In genomic region chr17:88530667-88531066, GRCm38 (mm10) we compare ENCODE assay signal across 8 mouse cellular contexts. TPM values are rescaled to one million over a fixed set of nuclear protein-coding genes. Genes with fewer than 3 reads are reported as not detected.
A peak's percentile ranks its signal among the peaks of the same experiment; 100 is the strongest.
DNase-seq lines count a peak whose midpoint lies in the region; ATAC-seq and TF ChIP-seq lines count a peak whose summit lies in the region.

No protein-coding gene starts in this region.

- no peak for ATAC-seq in heart, embryonic 14.5 days (ENCODE audit: insufficient number of reproducible peaks, insufficient read depth, low FRiP score, low read depth)
- ATAC-seq in midbrain, embryonic 11.5 days (ENCODE audit: low FRiP score): no peak

- 9% methylated on average over 11 of the region's 11 CpGs for WGBS in heart, embryonic 14.5 days
- 9% methylated on average over 11 of the region's 11 CpGs for WGBS in hindbrain, embryonic 10.5 days
- 7% methylated on average over 11 of the region's 11 CpGs for WGBS in midbrain, embryonic 11.5 days

- peak overlapping the region in 1 of 2 experiments; percentile 70; a peak in 1 of 4 replicates for H3K27ac ChIP-seq in heart, embryonic 14.5 days (replicated peaks in 1 of 2; ENCODE audit: control insufficient read depth in 1 of 2, insufficient read depth in 1 of 2, low read depth in 2 of 2, low read length in 2 of 2)
- H3K27ac ChIP-seq in ES-E14 (ENCODE audit: insufficient read depth, low read depth, low read length, poor library complexity, severe bottlenecking): no peak overlapping the region
- peak overlapping the region; percentile 93 for H3K27ac ChIP-seq in hindbrain, embryonic 10.5 days
- peak overlapping the region; percentile 54; the same call in 1 of the 2 replicates for H3K27ac ChIP-seq in midbrain, embryonic 11.5 days (ENCODE audit: low read depth, low read length)

- DNase-seq in heart, postnatal 10 days: no peak
- no peak for DNase-seq in ES-E14 (ENCODE audit: low read depth, low spot score)
- DNase-seq in hindbrain, embryonic 10.5 days (ENCODE audit: low spot score): no peak
- peak; percentile 88 for DNase-seq in midbrain, embryonic 11.5 days (ENCODE audit: low spot score, missing footprints)
- DNase-seq in frontal cortex, postnatal 36 days (ENCODE audit: low spot score in 2 of 2): no peak
- DNase-seq in layer of hippocampus, adult 11-12 months (ENCODE audit: low spot score): no peak
- no peak for DNase-seq in testis, postnatal 10 days (ENCODE audit: low spot score)

- in situ Hi-C loops in ES-E14 (cut with MboI; ENCODE audit: low sequenced_read_pairs in 2 of 2, unreplicated experiment in 2 of 2): no loop called here

- peak overlapping the region; percentile 79 for H3K9ac ChIP-seq in heart, embryonic 14.5 days (ENCODE audit: low read length)
- H3K9ac ChIP-seq in ES-E14 (ENCODE audit: insufficient read depth, low read depth, low read length, poor library complexity, severe bottlenecking): peak overlapping the region; percentile 81
- peak overlapping the region; percentile 83 for H3K9ac ChIP-seq in midbrain, embryonic 11.5 days (ENCODE audit: low read length)

- peak overlapping the region; percentile 53 to 81 for H3K4me3 ChIP-seq in heart, embryonic 14.5 days (ENCODE audit: control insufficient read depth in 1 of 2, insufficient read depth in 1 of 2, low read depth in 1 of 2, low read length in 2 of 2)
- H3K4me3 ChIP-seq in ES-E14 (ENCODE audit: insufficient read depth in 1 of 2, low read depth in 1 of 2, low read length in 2 of 2, poor library complexity in 1 of 2, severe bottlenecking in 1 of 2): peak overlapping the region; percentile 80 to 82
- H3K4me3 ChIP-seq in hindbrain, embryonic 10.5 days: peak overlapping the region; percentile 72
- H3K4me3 ChIP-seq in midbrain, embryonic 11.5 days (ENCODE audit: low read depth, low read length): peak overlapping the region; percentile 71

- H3K36me3 ChIP-seq in heart, embryonic 14.5 days (ENCODE audit: control insufficient read depth, insufficient read depth, low read length): no peaks in the 10 kb centered on the region
- no peaks in the 10 kb centered on the region for H3K36me3 ChIP-seq in ES-E14 (ENCODE audit: control insufficient read depth, insufficient read depth, low read length, poor library complexity, severe bottlenecking)
- 0 out of 2 replicates have a peak, but pooled peaks cover 2% of the 10 kb centered on the region for H3K36me3 ChIP-seq in hindbrain, embryonic 10.5 days
- H3K36me3 ChIP-seq in midbrain, embryonic 11.5 days (ENCODE audit: control insufficient read depth, insufficient read depth, low read length): no peaks in the 10 kb centered on the region

- H3K9me3 ChIP-seq in heart, embryonic 14.5 days (ENCODE audit: control insufficient read depth, low read length): no peaks in the 10 kb centered on the region
- H3K9me3 ChIP-seq in ES-E14 (ENCODE audit: control insufficient read depth, insufficient read depth, low read depth, low read length): no peaks in the 10 kb centered on the region
- no peaks in the 10 kb centered on the region for H3K9me3 ChIP-seq in hindbrain, embryonic 10.5 days
- H3K9me3 ChIP-seq in midbrain, embryonic 11.5 days (ENCODE audit: control insufficient read depth, low read length): no peaks in the 10 kb centered on the region

- H3K4me2 ChIP-seq in heart, embryonic 14.5 days (ENCODE audit: low read length): peak overlapping the region; percentile 86
- peak overlapping the region; percentile 76 for H3K4me2 ChIP-seq in midbrain, embryonic 11.5 days

- H3K27me3 ChIP-seq in heart, embryonic 14.5 days (ENCODE audit: control insufficient read depth, insufficient read depth, low read length): no peaks in the 10 kb centered on the region
- H3K27me3 ChIP-seq in hindbrain, embryonic 10.5 days (ENCODE audit: insufficient read depth, poor library complexity, severe bottlenecking): 0 out of 2 replicates have a peak, but pooled peaks cover 3% of the 10 kb centered on the region
- no peaks in the 10 kb centered on the region for H3K27me3 ChIP-seq in midbrain, embryonic 11.5 days (ENCODE audit: control insufficient read depth, insufficient read depth, low read length)

- H3K4me1 ChIP-seq in heart, embryonic 14.5 days (ENCODE audit: control insufficient read depth in 2 of 2, insufficient read depth in 2 of 2, low read length in 2 of 2): peaks cover 5 to 12% of the 10 kb centered on the region in 2 experiments
- H3K4me1 ChIP-seq in ES-E14 (ENCODE audit: control insufficient read depth in 2 of 2, insufficient read depth in 2 of 2, low read length in 2 of 2, poor library complexity in 1 of 2): peaks cover 0 to 3% of the 10 kb centered on the region in 2 experiments; a peak in 2 of 4 replicates
- peaks cover 20% of the 10 kb centered on the region for H3K4me1 ChIP-seq in hindbrain, embryonic 10.5 days (replicated peaks)
- peaks cover 9% of the 10 kb centered on the region; the same call in 1 of the 2 replicates for H3K4me1 ChIP-seq in midbrain, embryonic 11.5 days (ENCODE audit: control insufficient read depth, insufficient read depth, low read length)

- intact Hi-C loops in heart, postnatal 10 days (cut with DNase I): no loop called here

TF ChIP-seq in ES-E14, 5 proteins besides CTCF, POLR2A, EP300 and RAD21:
- TF ChIP-seq ZNF384 (IDR thresholded peaks at IDR 0.05; ENCODE audit: low read depth, low read length) (no peak), ZC3H11A (IDR thresholded peaks at IDR 0.05; ENCODE audit: borderline replicate concordance, low read depth, low read length) (no peak), MAFK (IDR thresholded peaks at IDR 0.05; ENCODE audit: insufficient read depth, low read depth, low read length) (no peak), HCFC1 (IDR thresholded peaks at IDR 0.05; ENCODE audit: borderline replicate concordance, insufficient read depth, low read length) (no peak), CHD2 (IDR thresholded peaks at IDR 0.05; ENCODE audit: low read depth, low read length) (no peak)

RNA-seq across cellular contexts. Expression of gene Ppp1r21, which starts 0.7 kb away (rescaled TPM):
- polyA plus RNA-seq in heart, embryonic 14.5 days (2014; fragmentation: Nextera tagmentation; extraction: Ambion mirVana): 13.3 and 17.0 TPM in 2 replicates
- 10 to 100 TPM; 15.0 to 15.7 TPM for total RNA-seq in heart, postnatal 10 days (2021)
- total RNA-seq in ES-E14 (2012; rRNA removed): 21.7 and 24.8 TPM in 2 replicates
- 18.3 and 18.9 TPM in 2 replicates for polyA plus RNA-seq in hindbrain, embryonic 10.5 days (2016; fragmentation: Nextera tagmentation; extraction: Ambion mirVana)
- 22.7 and 24.0 TPM in 2 replicates for polyA plus RNA-seq in midbrain, embryonic 11.5 days (2014; fragmentation: Nextera tagmentation; extraction: Ambion mirVana)
